Comparison of ENCODE assay signal across 25 mouse cellular contexts in the genomic region with DNA sequence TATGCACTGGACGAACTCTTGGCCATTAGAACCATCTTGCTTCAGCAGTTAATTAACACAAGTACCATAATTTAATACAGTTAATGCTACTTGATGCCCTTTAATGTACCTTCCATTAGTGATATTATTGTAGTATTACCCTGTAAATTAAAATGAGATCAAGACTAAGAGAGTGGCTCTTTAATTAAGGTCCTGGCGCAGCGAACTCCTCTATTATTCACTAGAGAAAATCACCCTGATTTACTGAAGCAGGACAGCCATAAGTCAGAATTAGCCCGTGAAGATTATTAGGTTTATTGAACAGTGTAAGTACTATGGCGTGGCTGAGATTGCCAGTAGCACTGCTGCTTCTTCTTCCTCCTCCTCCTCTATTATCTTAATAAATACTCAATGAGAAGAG.
"Had no signal": no experiment of that assay in that cellular context is flagged by ENCODE, and none has a peak within 500 bp of the region (broad histone marks: within the 10 kb centered on the region; RNA-seq: fewer than 3 reads in every experiment).

No protein-coding gene starts in this region.

- H3K4me2 ChIP-seq: heart, embryonic 12.5 days; hindbrain, embryonic 12.5 days; hindbrain, embryonic 14.5 days; intestine, embryonic 15.5 days; limb, embryonic 12.5 days; liver, embryonic 11.5 days had no signal

- H3K36me3 ChIP-seq: heart, embryonic 10.5 days; heart, embryonic 12.5 days; hindbrain, embryonic 10.5 days; hindbrain, embryonic 12.5 days; intestine, embryonic 15.5 days; limb, embryonic 12.5 days had no signal

- DNase-seq: gastrocnemius, adult 2 months; gastrocnemius, postnatal 10 days; gastrocnemius, postnatal 25 days; heart, adult 18-20 months; heart, postnatal 10 days; heart, postnatal 4 days; kidney, adult 18-20 months; kidney, adult 8-10 months; kidney, postnatal 10 days; kidney, postnatal 25 days; kidney, postnatal 4 days; left cerebral cortex, postnatal 4 days; liver had no signal

- H3K27me3 ChIP-seq: heart, embryonic 12.5 days; hindbrain, embryonic 12.5 days; intestine, embryonic 15.5 days; limb, embryonic 12.5 days had no signal

- H3K9me3 ChIP-seq: heart, embryonic 10.5 days; heart, embryonic 12.5 days; hindbrain, embryonic 10.5 days; hindbrain, embryonic 12.5 days; intestine, embryonic 15.5 days; limb, embryonic 12.5 days had no signal

- ATAC-seq: hindbrain, embryonic 16.5 days; inflammation-experienced regulatory T-cells, adult 6 months; intestine, embryonic 15.5 days; intestine, postnatal 0 days had no signal

- H3K4me1 ChIP-seq: heart, embryonic 10.5 days; heart, embryonic 12.5 days; hindbrain, embryonic 10.5 days; hindbrain, embryonic 12.5 days; intestine, embryonic 15.5 days; limb, embryonic 12.5 days had no signal

- H3K4me3 ChIP-seq: gastrocnemius, adult 2 months; heart, embryonic 10.5 days; heart, embryonic 12.5 days; hindbrain, embryonic 10.5 days; hindbrain, embryonic 12.5 days; intestine, embryonic 15.5 days; left cerebral cortex, adult 2 months; limb, embryonic 12.5 days had no signal

- H3K27ac ChIP-seq: heart, embryonic 10.5 days; hindbrain, embryonic 10.5 days; hindbrain, embryonic 12.5 days; hindbrain, embryonic 14.5 days; intestine, embryonic 15.5 days; left cerebral cortex, adult 2 months; limb, embryonic 12.5 days had no signal

- H3K9ac ChIP-seq: heart, embryonic 12.5 days; hindbrain, embryonic 12.5 days; hindbrain, embryonic 14.5 days; intestine, embryonic 15.5 days; limb, embryonic 12.5 days had no signal
